Mouse (Mus musculus) embryo, embryonic 10 days (tissue): ENCODE measurements at regions not wholly inside any gene's neighbourhood (a gene's known extent, or its start where the extent isn't known, plus 50 kb on each side); places are given as distances from the start of the nearest gene placed in this dataset.
"Not testable (repeated sequence)": the region's sequence is repeated elsewhere in the genome, so short reads cannot be mapped to it uniquely, and the experiment has no call there.

Experiments used
- DNase-seq: peaks from one replicate; pipeline ENCODE4 v3.0.0-alpha.2; 2015; ENCODE audit warnings: low spot score

DNA sequence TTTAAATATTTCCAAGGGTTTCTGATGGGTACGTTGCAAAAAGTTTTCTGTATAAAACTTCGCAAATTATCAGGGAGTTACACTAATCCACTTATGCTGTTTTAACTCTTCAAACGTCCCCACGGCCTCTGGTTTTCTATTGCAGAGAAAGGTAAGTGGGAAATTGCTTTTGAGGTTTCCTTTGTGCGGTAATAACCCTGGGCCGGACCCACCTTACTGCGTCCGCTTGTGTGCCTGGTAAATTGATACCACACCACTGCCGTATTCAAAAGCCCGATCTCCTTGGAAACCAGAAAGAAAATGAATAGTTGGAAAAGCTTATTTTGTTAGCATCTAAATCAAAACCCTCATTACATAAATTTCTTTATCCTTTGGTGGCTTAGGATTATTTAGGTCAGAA is 167.0 kb upstream of the Kit start:
- no peak for DNase-seq

DNA sequence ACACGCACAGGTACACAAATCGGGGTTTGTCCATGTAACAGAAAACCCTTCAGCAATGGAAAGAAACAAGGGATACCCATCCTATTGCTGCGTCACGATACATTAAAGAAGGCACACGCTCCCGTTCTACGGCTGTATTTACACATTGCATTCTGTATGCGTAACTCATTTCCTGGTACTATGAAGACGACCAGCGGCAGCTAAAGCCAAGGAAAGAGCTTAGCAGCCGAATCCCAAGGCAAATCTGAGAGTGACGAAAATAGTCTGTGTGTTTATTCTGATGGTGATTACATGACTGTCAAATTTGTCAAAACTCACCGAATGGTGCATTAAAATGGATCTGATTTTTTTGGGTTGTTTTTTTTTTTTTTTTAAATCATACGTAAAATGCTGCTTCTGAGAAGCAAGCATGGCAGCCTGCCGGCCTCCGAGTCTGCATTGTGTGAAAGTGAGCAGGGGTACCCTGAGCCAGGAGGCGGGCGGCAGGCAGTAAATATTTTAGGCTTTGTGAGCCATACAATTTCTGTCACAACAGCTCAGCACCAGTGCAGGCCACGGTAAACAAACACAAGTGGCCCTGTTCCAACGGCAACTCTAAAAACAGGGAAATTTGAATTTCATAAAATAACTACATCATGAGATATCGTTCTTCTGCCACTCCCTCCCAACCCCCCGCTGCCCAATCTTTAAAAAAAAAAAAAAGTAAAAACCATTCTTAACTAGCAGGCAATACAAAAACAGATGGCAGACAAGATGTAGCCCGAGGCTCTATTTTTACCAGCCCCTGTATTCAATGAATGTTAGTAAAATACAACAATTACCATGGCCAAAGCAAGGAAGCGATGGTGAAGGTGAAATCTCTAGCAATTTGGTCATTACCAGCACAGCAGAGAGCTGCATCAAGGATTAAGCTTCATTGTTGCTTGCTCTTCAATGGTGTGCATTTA is 164.2 kb upstream of the Kit start:
- DNase-seq = no peak

DNA sequence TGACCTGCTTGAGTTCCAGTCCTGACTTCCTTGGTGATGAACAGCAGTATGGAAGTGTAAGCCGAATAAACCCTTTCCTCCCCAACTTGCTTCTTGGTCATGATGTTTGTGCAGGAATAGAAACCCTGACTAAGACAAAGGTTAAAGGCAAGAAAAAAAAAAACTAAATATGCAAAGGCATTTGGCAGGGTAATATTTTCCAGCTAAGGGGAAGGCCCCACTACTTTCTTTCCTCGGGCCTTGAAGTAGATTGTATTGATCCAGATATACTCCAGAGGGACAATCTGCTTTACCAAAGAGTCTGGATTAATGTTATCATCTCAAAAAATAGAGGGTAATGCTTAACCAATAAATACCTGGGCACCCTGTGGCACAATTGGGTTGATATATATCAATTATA is 155.4 kb upstream of the Kit start:
- DNase-seq = not testable (repeated sequence)

DNA sequence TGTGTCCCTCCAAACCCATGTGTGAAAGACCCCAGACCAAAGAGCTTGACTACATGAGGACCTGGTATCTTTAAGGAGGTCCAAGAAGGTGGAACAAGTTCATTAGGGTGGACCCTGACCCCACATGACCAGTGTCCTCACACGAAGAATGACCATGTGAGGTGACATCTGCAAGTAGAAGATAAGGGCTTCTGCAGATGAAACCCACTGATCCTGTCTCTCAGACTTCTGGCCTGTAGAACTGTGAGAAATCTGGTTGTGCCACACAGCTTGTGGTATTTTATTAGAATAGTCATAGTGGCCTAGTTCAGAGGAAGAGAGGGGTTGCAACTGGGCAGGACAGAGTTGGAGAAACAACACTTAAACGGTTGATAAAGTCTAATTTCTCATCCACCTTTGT is 141.8 kb upstream of the Kit start:
- no peak for DNase-seq

DNA sequence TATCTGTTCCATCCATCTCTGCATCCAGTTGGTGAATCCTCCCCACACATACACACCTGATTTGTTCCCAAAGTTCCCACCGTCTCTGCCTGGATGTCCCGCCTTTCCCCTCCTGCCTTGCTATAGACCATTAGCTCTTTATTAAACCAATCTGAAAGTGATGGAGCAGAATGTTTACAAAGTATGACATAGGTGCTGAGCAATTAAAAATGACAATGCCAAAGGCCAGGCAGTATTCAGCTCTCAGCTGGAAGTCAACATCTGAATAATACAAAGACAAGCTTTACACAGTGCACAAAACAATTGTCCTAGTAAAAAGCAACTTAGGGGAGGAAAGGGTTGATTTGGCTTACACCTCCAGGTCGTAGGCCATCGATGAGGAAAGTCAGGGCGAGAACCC is 136.8 kb upstream of the Kit start:
- DNase-seq = no peak

DNA sequence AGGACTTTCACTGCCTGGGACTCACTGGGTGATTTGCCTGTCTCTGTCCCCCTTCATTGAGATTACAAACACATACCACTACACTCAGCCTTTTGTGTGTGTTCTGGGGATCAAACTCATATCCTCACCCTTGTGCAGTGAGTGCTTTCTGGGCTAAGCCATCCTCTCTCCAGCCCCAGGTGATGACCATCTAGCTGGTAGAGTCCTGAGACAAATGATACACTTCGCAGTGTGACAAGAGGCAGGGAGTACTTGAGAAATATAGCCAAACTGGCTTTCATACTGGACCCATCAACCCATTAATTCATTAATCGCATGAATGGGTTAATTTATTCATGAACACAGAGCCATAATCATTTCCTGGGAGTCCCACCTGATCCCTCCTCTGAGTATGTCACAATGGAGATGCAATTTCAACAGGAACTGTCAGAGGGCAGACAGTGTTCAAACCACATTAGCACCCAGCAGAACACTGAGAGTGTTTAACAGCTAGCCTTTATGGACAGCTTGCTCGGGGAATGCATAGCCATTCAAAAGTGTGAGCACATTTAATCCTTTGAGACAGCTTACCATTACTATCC is 130.6 kb upstream of the Kit start:
- DNase-seq = no peak

DNA sequence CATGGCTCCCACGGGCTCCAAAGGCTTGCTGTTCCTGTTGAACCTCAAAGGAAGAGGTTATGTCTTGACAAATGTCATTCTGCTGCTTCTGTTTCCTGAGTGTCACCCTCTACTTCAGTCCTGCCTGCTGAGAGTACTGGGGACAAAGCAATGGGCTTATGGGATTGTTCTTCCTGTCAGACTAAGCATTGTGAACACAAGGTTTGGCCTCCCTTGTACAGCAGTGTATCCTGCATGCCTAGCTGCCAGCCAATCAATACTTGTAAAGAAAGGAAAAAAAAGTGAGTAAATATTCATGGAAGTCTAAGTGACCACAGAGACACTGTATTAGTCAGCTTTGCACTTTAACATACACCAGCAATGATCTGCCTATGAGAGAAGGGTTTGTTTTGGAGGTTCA is 128.3 kb upstream of the Kit start:
- DNase-seq = no peak

DNA sequence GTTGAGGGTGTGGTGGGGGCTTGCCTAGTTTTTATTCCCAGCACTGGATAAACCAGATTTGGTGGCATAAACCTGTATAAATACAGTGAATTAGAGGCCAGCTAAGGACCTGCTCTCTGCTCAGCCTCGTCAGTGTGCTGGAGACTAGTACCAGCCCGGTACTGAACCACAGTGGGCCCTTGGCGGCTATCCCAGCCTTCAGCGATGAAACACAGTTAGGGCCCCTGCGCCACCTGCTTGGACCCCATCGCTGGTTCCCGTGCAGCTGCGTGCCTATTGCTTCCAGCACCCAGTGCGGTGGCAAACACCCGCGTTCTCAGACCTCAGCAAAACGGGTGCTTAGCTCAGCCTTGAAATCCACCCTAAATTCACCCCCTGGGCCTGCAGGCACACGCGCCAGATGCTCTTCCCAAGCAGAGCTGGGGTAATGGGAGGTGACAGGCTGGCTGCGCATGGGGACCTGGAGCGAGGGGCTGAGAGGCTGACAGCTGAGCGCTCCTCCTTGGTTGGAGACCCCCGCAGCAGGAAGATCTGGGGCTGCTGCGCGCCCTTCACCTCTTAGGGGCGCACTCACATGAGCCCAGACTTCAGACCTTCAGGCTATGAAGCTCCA is 124.7 kb upstream of the Kit start:
- no peak for DNase-seq

DNA sequence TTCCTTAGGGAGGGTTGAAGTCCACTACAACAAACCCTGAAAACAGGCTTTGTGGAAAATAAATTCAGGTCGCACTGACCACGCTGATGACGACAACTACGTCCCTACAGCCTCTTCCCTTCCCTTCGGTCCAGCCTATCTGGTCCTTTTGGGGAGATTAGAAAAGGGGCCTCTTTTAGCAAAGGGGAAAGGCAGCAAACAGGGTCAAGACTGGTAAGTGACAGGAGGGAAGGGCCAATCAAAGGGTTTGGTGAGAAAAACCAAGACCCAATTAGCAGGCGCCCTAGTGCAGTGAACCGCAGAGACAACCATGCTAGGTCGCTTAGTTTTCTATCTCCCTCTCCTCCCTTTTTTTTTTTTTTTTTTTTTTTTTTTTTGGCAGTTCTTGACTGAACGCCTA is 124.2 kb upstream of the Kit start:
- DNase-seq = no peak

DNA sequence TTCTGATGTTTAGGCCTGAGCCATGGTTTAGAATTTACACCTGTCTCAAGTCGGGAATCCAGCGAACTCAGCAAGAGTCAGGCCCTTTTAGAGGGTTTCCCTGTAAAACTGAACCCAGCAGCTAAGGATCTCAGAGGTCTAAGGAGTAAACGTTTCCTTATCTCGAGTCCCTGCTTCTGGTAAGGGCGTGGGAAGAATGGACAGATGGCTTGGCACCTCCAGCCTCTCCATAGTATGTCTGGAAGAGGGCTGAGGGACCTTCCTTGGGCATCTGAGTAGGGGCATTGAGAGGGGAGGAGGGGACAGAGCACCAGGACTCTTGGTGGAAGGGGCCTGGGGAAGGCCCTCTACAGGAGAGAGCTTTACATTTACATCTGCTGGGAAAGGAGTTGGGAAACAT is 123.6 kb upstream of the Kit start:
- no peak for DNase-seq

DNA sequence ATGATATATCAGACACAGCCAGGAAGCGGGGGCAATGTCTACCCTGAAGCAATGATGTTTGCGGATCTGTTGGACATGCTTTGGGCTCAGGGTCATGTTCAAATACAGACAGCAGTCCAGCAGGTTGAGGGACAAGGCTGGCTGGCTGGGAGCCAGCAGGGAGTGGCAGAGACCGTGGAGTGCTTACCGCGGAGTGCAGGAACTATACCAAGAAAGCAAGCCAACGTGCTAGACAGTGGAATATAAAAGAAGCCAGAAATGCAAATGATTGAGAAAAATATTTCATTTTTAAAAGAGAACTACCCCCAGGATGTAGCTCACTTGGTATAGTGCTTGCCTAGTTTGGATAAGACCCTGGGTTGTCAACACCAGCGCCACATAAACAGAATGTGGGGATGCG is 123.0 kb upstream of the Kit start:
- DNase-seq = no peak

DNA sequence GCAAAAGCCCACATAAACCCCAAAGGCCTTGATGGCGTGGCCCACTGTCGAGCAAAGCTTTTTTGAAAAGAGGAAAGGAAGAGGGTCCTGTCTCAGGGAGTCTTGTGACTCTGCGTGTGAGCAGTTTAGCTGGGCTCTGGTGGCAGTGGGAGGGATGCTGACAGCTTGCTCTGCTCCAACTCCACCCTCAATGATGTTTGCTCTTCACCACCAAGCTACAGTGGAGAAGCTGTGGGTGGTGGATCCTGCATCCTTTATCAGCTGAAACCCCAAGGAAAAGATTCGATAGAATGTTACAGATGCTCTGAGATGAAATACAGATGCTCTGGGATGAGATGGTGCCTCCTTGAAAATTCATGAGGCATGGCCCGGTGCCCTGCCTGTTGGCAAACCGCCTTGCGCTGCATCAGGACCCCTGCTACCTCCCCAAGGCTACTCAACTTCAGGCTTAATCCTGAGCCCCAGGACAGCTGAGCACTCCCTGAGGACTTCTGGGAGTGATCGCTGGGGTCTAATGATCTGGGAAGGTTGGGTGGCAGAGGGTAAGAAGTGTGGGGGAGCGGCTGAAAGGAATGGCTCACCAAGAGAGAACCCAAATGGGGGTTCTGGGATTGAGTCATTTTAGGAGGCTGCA is 120.8 kb upstream of the Kit start:
- DNase-seq = no peak

DNA sequence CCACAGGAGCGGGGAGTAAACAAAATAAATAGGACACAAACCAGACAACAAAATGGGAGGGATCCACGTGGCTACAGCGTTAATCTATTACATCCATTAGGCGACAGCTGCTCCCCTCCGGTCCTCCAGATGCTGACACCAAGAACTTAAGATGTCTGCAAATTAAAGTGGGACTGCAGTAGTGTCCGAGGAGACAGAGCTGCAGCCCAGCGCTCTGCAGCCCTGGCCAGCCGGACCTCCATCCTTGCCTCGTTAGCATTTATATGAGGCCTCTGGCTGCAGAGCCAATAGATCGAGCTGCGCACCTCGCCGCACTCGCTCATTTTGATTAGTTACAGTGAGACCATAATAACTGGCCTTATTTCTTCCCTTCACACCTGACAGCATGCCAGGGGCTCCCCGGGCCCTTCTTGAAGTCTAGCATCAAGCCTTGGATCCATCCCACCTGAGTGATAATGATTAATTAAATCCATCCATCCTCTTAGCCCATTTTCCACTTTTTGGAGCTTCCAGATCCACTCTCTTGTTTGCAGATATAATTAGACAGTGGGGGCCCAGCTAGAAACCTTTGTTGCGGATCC is 119.7 kb upstream of the Kit start:
- no peak for DNase-seq

DNA sequence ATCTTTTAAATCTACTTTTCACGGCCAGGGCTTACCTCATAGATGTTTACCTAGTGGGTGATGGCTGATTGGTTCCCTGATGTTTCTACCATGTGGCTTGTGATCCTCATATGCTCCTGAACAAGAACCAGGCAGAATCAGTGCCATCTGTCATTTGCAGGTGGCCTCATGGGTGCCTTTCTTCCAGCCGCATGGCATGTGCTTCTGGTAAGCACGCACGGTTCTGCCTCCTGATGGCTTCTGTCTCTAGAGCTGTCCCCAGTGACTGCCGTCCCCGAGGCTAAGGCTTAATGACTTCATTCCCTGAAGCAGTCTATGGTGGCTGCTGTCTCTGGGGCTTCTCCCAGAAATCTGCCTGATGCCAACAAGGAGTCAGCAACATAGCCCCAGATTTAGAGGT is 117.3 kb upstream of the Kit start:
- DNase-seq = no peak

DNA sequence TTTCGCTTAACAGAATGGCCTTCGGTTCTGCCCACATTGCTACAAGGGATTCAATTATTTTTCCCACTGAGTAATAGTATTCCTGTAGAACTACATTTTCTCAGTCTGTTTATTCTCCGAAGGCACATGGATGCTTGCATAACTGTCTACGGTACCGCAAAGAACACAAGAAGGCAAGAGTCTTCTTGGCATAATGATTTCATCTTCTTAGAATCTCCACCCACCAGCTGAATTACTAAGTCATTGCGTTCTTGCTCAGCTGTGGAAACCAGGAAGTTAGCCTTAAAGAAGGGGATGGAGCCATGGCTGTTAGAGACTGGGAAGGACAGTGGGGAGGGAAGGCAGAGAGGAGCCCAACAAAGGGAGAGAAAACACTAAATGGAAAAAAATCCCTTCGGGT is 116.4 kb upstream of the Kit start:
- DNase-seq = no peak

DNA sequence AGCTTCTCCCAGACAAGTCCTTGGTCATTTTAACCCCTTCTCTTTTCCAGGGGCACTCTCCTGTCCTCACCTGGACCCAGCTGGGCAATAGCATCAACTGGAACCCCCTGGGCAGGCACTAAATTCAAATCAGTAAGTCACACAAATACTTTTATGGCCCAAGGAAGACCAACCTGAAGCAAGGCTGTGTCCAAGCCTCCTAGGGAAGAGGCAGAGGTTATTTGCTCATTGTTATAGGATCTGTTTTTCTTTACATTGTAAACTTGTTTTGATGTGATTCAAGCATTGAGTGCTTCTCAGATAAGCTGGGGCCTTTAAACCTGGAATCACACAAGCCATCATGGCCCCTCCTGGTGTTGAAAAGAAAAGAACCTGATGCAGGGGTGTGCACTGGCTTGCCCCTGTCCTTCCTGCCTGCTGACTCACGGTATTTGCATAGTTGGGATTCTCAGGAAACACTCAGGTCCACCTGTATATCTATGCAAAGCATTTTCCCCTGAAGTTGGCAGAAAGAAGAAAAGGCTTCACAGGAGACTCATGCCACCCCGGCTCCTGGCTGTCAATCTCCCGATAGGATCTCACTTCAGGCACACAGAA is 114.9 kb upstream of the Kit start:
- no peak for DNase-seq

DNA sequence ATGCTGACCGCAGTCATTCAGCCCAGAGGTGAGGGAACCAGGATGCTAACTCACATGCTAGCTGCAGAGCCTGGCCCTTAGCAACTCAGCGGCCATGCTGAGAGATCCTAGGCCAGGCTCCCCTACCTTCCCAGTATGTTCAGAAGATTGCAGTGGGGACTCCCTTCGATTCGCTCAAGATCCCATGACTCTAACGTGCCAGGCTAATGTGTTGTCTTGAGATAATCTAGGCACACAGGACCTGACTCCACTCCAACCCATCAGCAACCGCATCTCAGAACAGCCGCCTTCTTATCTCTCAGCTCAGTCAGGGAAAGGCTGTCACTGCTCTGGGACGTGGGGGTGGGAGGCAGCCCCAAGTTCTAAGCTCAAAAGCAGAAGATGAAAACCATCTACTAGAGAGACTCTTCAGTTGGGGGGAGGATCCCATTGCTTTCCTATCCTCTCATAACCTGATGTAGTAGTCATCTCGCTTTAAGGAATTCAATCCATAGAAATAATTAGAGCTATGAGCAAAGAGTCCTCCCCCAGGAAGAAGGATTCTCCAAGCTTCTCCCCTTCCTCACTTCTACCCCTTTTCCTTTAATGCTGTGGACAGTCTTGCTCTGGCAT is 114.2 kb upstream of the Kit start:
- no peak for DNase-seq

DNA sequence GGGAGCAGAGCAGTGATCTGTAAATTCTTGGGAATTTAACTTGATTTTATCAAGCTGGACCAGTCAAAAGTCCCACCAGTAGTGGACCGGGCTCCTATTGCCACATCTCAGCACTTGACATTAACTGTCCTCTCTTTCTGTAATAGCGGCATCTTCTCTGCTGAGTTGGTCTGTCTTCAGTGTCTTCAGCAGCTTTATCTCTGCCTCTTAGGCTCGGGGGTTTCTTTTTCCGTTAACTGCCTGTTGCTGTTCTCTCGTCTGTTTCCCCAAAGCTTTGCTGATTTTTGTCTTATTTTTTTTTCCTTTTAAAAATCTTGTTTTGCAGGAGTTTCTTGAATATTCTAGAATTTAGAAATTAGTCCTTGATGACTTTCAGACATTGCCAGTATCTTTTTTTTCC is 113.3 kb upstream of the Kit start:
- DNase-seq = no peak

DNA sequence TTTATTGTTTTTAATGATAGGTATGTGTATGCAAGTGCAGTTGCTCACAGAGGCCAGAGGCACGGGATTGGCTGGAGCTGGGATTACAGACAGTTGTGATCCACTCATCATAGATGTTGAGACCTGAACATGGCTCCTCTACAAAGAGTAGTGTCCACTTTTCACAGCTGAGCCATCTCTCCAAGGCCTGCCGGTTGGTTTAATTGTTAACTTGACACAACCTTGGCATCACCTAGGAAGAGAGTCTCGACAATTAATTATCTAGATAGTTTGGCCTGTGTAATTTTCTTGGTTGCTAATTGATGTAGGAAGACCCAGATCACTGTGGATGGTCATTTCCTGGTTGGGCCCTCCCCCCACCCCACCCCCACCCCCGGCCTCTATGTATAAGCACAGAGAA is 111.1 kb upstream of the Kit start:
- no peak for DNase-seq

DNA sequence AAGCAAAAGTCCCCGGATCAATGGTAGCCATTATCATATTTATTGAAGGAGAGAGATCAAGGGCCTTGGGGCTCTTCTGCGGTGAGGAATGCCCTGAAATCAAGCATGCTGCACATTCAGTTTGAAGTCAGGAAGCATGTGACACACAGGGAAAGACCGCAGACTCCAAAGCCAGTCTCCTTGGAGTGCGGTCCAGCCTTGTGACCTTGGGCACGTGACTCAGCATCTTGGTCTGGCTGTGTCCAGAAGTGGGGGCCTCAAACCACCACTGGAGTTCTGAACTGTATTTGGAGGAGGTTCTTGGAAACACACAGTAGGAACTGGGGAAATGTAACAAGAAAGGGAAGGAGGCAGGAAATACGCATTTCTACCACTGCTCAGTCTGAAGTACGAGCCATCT is 109.0 kb upstream of the Kit start:
- no peak for DNase-seq

DNA sequence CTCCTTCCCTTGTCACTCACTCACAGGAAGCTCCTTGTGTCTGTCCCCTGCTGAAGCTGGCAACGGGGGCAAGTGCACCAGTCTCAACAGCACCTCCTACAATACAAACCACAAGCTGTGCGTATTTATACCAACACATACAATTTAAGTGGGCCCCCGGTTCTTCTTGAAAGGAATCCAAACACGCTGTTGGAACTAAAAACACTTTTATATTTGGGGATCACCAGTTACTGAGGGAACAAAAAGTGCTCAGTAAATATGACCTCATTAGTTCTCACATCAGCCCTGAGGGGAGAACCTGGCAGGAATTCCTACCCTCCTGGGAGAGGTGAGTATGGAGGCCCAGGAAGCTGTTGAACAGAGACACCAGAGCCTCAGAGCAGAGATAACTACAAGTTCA is 107.8 kb upstream of the Kit start:
- DNase-seq = no peak

DNA sequence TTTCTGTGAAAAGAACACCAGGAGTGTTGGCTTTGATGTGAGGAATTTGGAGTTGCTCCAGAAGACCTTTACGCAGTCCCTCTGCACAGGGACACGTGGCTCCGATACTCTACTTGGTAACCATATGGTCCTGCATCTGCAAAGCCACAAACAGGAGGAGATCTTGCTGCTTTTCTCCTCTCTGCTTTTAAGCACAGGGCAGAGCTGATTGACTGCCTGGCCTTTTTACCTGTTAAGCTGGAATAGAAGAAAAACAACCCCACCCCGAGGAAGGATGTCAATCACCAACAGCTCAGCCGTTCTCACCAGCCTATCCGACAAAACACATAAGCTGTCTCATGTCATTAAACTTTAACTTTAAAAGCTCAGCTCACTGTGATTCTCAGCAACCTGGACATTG is 106.8 kb upstream of the Kit start:
- no peak for DNase-seq
